Mouse (Mus musculus) right cerebral cortex, postnatal 10 days (tissue): ENCODE measurements around the gene Tipin.
A peak's percentile ranks its signal among the peaks of the same experiment; 100 is the strongest.
"Not testable (repeated sequence)": the region's sequence is repeated elsewhere in the genome, so short reads cannot be mapped to it uniquely, and the experiment has no call there.

ENCODE experiments used
- DNase-seq, 2 experiments: peaks; one replicate each; pipeline ENCODE4 v3.0.0; 2021; ENCODE audit warnings: low spot score in 2 of 2

The Tipin gene

GRCm38 (mm10) chr9:64271249-64271648 lies 10.1 kb upstream of the Tipin start:
- DNase-seq: no peak

- DNase-seq: peak; percentile 72 to 74
Observed at GRCm38 (mm10) chr9:64272611-64273010, 8.8 kb upstream of the Tipin start.

- no peak for DNase-seq
Observed at GRCm38 (mm10) chr9:64273757-64274156, 7.6 kb upstream of the Tipin start.

GRCm38 (mm10) chr9:64274291-64274690 lies 7.1 kb upstream of the Tipin start:
- DNase-seq: no peak

- no peak for DNase-seq
Observed at GRCm38 (mm10) chr9:64274919-64275318, 6.5 kb upstream of the Tipin start.

GRCm38 (mm10) chr9:64277706-64278105 lies 3.7 kb upstream of the Tipin start:
- peak; percentile 75 to 83 for DNase-seq

- no peak for DNase-seq
Observed at GRCm38 (mm10) chr9:64278665-64279310, 2.6 kb upstream of the Tipin start.

GRCm38 (mm10) chr9:64281781-64282178 lies 399 bp downstream of the Tipin start:
- no peak for DNase-seq

- no peak for DNase-seq
Observed at GRCm38 (mm10) chr9:64282404-64282987, 1.1 kb downstream of the Tipin start.

GRCm38 (mm10) chr9:64303086-64303485 lies 21.7 kb downstream of the Tipin start:
- not testable (repeated sequence) for DNase-seq

- DNase-seq: no peak
Observed at GRCm38 (mm10) chr9:64306476-64307312, 25.3 kb downstream of the Tipin start.

- DNase-seq: no peak
Observed at GRCm38 (mm10) chr9:64310996-64311785, 29.8 kb downstream of the Tipin start.

- no peak for DNase-seq
Observed at GRCm38 (mm10) chr9:64312128-64312527, 30.7 kb downstream of the Tipin start.

- no peak for DNase-seq
Observed at GRCm38 (mm10) chr9:64314696-64315095, 33.3 kb downstream of the Tipin start.

GRCm38 (mm10) chr9:64316986-64317385 lies 35.6 kb downstream of the Tipin start:
- no peak for DNase-seq

- DNase-seq: no peak
Observed at GRCm38 (mm10) chr9:64323976-64324375, 42.6 kb downstream of the Tipin start.

GRCm38 (mm10) chr9:64335825-64336224 lies 54.4 kb downstream of the Tipin start:
- DNase-seq: no peak

- DNase-seq: no peak
Observed at GRCm38 (mm10) chr9:64339361-64339760, 58.0 kb downstream of the Tipin start.

GRCm38 (mm10) chr9:64340351-64341253 lies 59.2 kb downstream of the Tipin start:
- DNase-seq: peak; percentile 75 to 77

GRCm38 (mm10) chr9:64341254-64341566 lies 59.8 kb downstream of the Tipin start, which contains the start of gene Dis3l:
Gene Dis3l, minus strand, starts transcription at chr9:64341288.
- DNase-seq: no peak

- DNase-seq: no peak
Observed at GRCm38 (mm10) chr9:64341671-64342070, 60.3 kb downstream of the Tipin start.
